Mouse (Mus musculus) CH12.LX (cell line): ENCODE data around the gene Agtpbp1. TPM values are rescaled to one million over a fixed set of nuclear protein-coding genes. Genes with fewer than 3 reads are reported as not detected.

Experiments used
- DNase-seq: peaks from one replicate; pipeline ENCODE4 v3.0.0-alpha.2; 2013; ENCODE audit errors: extremely low read depth
- H3K27ac ChIP-seq: 2 replicates; pipeline ENCODE4 v1.5.1; 2012; ENCODE audit warnings: low read depth, mild to moderate bottlenecking, control low read depth, moderate library complexity; ENCODE audit not compliant: insufficient read depth
- H3K27me3 ChIP-seq: replicated peaks from 2 replicates; pipeline ENCODE3; 2012; ENCODE audit warnings: inconsistent platforms
- H3K36me3 ChIP-seq, 2 experiments: replicated peaks in 1 of 2; 2 replicates each; pipeline versions ENCODE3 to v1.6.1; 2012; ENCODE audit warnings: inconsistent platforms in 1 of 2, low read length in 1 of 2, mild to moderate bottlenecking in 1 of 2, mixed read lengths in 1 of 2, moderate library complexity in 1 of 2; ENCODE audit not compliant: control insufficient read depth in 1 of 2, insufficient read depth in 1 of 2
- H3K4me1 ChIP-seq, 2 experiments: 2 replicates each; pipeline ENCODE4 v1.6.1; 2012; ENCODE audit warnings: inconsistent platforms in 1 of 2, moderate library complexity in 1 of 2; ENCODE audit not compliant: insufficient read depth in 2 of 2, control insufficient read depth in 1 of 2
- H3K4me2 ChIP-seq: 2 replicates; pipeline ENCODE4 v1.6.1; 2012; ENCODE audit warnings: low read depth, mild to moderate bottlenecking, control low read depth; ENCODE audit not compliant: poor library complexity, insufficient read depth, severe bottlenecking
- H3K4me3 ChIP-seq, 3 experiments: fragments of 150-350 bp in 1 of 3; sonication (generic) in 1 of 3; replicated peaks in 1 of 3; 2 replicates each; pipeline versions ENCODE3 to v1.5.1; 2011 to 2012; ENCODE audit warnings: low read depth in 2 of 3, low read length in 2 of 3, mild to moderate bottlenecking in 2 of 3, moderate library complexity in 2 of 3, control low read depth in 1 of 3, improper control_type of control experiment in 1 of 3, inconsistent platforms in 1 of 3, mixed read lengths in 1 of 3; ENCODE audit not compliant: poor library complexity in 1 of 3
- H3K79me2 ChIP-seq: replicated peaks from 2 replicates; pipeline ENCODE4 v1.6.1; 2012; ENCODE audit warnings: mild to moderate bottlenecking, moderate library complexity; ENCODE audit not compliant: control insufficient read depth, poor library complexity, insufficient read depth, severe bottlenecking; ENCODE audit errors: extremely low read depth
- H3K9ac ChIP-seq: 2 replicates; pipeline ENCODE4 v1.6.1; 2012; ENCODE audit warnings: low read depth, mild to moderate bottlenecking, control low read depth, moderate library complexity; ENCODE audit not compliant: insufficient read depth
- H3K9me3 ChIP-seq: replicated peaks from 2 replicates; pipeline ENCODE3; 2012; ENCODE audit warnings: low read length, inconsistent platforms, mixed read lengths
- CHD2 ChIP-seq: IDR thresholded peaks from 2 replicates; pipeline ENCODE4 v1.6.1; 2011; ENCODE audit warnings: low read length, improper control_type of control experiment
- ELF1 ChIP-seq: IDR thresholded peaks from 2 replicates; pipeline ENCODE4 v1.6.1; 2014; ENCODE audit warnings: low read depth, mild to moderate bottlenecking, inconsistent platforms, low read length, improper control_type of control experiment
- EP300 ChIP-seq: IDR thresholded peaks from 2 replicates; pipeline ENCODE4 v1.6.1; 2011; ENCODE audit warnings: low read length, improper control_type of control experiment
- HCFC1 ChIP-seq: IDR thresholded peaks from 2 replicates; pipeline ENCODE4 v1.6.1; 2012; ENCODE audit warnings: low read depth, mild to moderate bottlenecking, inconsistent platforms, low read length, improper control_type of control experiment
- JUND ChIP-seq: conservative IDR thresholded peaks from 2 replicates; pipeline ENCODE4 v1.6.1; 2011; ENCODE audit warnings: low read depth, low read length, improper control_type of control experiment
- MAX ChIP-seq: IDR thresholded peaks from 2 replicates; pipeline ENCODE4 v1.6.1; 2011; ENCODE audit warnings: low read length, improper control_type of control experiment
- MEF2A ChIP-seq: IDR thresholded peaks from 2 replicates; pipeline ENCODE4 v1.6.1; 2014; ENCODE audit warnings: low read depth, mild to moderate bottlenecking, inconsistent platforms, low read length, improper control_type of control experiment, borderline replicate concordance
- MXI1 ChIP-seq: IDR thresholded peaks from 2 replicates; pipeline ENCODE4 v1.6.1; 2011; ENCODE audit warnings: mild to moderate bottlenecking, low read depth, low read length, improper control_type of control experiment
- MYC ChIP-seq: IDR thresholded peaks from 2 replicates; pipeline ENCODE4 v1.6.1; 2011; ENCODE audit warnings: low read depth, mild to moderate bottlenecking, improper control_type of control experiment, low read length
- NRF1 ChIP-seq: IDR thresholded peaks from 2 replicates; pipeline ENCODE4 v1.6.1; 2014; ENCODE audit warnings: low read depth, mild to moderate bottlenecking, inconsistent platforms, low read length, improper control_type of control experiment, moderate library complexity
- PAX5 ChIP-seq: IDR thresholded peaks from 2 replicates; pipeline ENCODE4 v1.6.1; 2012; ENCODE audit warnings: low read length, inconsistent platforms, mixed read lengths
- POLR2A ChIP-seq: IDR thresholded peaks from 2 replicates; pipeline ENCODE4 v1.6.1; 2011; ENCODE audit warnings: low read depth, mild to moderate bottlenecking, improper control_type of control experiment, low read length
- SIN3A ChIP-seq: IDR thresholded peaks from 2 replicates; pipeline ENCODE4 v1.6.1; 2012; ENCODE audit warnings: low read length, improper control_type of control experiment, inconsistent platforms
- TCF12 ChIP-seq: IDR thresholded peaks from 2 replicates; pipeline ENCODE4 v1.6.1; 2014; ENCODE audit warnings: low read depth, mild to moderate bottlenecking, inconsistent platforms, low read length, improper control_type of control experiment
- ZC3H11A ChIP-seq: IDR thresholded peaks from 2 replicates; pipeline ENCODE4 v1.6.1; 2012; ENCODE audit warnings: low read depth, mild to moderate bottlenecking, inconsistent platforms, low read length, improper control_type of control experiment
- ZMIZ1 ChIP-seq: IDR thresholded peaks from 2 replicates; pipeline ENCODE4 v1.6.1; 2012; ENCODE audit warnings: low read depth, mild to moderate bottlenecking, inconsistent platforms, low read length, improper control_type of control experiment
- dilution Hi-C: fragments of 300-500 bp; cut with MboI; formaldehyde crosslinking; loops from 2 replicates; pipeline ENCODE4 v1.14.3; 2020; ENCODE audit warnings: low sequenced_read_pairs; ENCODE audit not compliant: extremely low pct_unique_long_range_greater_than_20kb, extremely low pct_ligation_motif_present
- in situ Hi-C: fragments of 300-500 bp; cut with MboI; formaldehyde crosslinking; loops from 3 replicates; pipeline ENCODE4 v1.14.3; 2019; ENCODE audit warnings: low sequenced_read_pairs, low pct_ligation_motif_present, low pct_unique_long_range_greater_than_20kb, mixed read lengths
- polyA plus RNA-seq: library from polyadenylated mRNA; unstranded; fragments of >175 nt; gene quantifications from 2 replicates; pipeline ENCODE4 v1.2.1, GENCODE M21; 2012; ENCODE audit warnings: low read depth; ENCODE audit not compliant: insufficient read length
- total RNA-seq, 2 experiments: library from RNA; depleted of rRNA; stranded (reverse); fragments of 300-350 nt in 1 of 2; fragments of >200 nt in 1 of 2; gene quantifications; 2 replicates each; pipeline ENCODE4 v1.2.3; 2012 to 2014

Agtpbp1 gene
- total and polyA plus RNA-seq, 3 experiments: 15.7 to 21.5 (median 19.5) TPM

DNA sequence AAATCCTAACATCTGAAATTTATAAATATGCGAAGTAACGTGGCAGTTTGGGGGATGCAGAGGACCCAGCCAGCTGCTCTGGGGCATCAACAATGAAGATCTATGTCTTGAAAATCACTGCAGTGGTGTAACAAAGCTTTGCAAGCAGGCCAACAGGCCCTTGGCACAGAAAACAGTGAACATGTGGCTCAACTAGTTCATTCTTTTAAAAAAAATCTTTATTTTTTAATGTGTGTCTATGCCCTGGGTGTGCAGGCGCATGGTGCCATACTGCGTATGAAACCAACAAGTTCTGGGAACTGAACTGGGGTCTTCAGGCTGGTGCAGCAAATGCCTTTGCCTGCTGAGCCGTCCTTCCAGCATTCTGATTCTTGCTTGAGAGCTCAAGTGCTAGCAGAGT lies 32.7 kb downstream of the Agtpbp1 start:
- H3K4me2 ChIP-seq: no peak overlapping the region
- TF ChIP-seq PAX5 (no peak), SIN3A (no peak), JUND (no peak), ELF1 (no peak), CHD2 (no peak), HCFC1 (no peak), TCF12 (no peak), EP300 (no peak), NRF1 (no peak), MEF2A (no peak), POLR2A (no peak), MXI1 (no peak), ZC3H11A (no peak)
- H3K9me3 ChIP-seq: no peaks in the 10 kb centered on the region
- H3K27ac ChIP-seq: no peak overlapping the region
- in situ Hi-C loops: no loop called here
- H3K79me2 ChIP-seq: no peaks in the 10 kb centered on the region
- peaks cover 11 to 25% of the 10 kb centered on the region in 2 experiments for H3K4me1 ChIP-seq
- H3K27me3 ChIP-seq: no peaks in the 10 kb centered on the region
- peaks cover 0 to 3% of the 10 kb centered on the region in 2 experiments for H3K36me3 ChIP-seq
- H3K4me3 ChIP-seq: no peak overlapping the region
- dilution Hi-C loops: no loop called here
- no peak for DNase-seq
- no peak overlapping the region for H3K9ac ChIP-seq

DNA sequence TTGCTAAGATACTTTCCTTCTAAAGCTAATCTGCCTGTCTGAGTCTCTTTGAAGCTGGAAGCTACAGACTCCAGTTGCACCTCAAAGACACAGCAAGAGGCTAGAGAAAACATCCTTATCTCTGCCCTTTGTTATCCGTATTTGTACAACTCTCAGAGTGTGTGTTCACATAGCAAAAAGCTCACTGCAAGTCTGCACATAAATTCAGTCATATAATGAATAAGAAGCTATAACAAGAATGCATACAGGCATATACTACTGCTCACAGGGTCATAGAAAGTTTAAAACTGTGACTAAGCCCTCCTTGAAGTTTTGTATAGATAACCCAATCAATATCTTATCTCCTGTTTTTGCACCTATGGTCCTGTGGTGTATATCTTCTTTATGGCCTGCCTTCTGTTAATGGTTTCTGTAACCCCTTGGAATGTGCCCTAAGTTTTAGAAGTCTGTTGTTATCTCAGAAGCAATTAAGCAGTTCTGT lies 35.7 kb downstream of the Agtpbp1 start:
- TF ChIP-seq MYC: no peak
- no peak for TF ChIP-seq TCF12
- TF ChIP-seq ZMIZ1: no peak
- no peak for TF ChIP-seq PAX5
- TF ChIP-seq CHD2: no peak
- TF ChIP-seq MAX: no peak
- H3K36me3 ChIP-seq: peaks cover 0 to 9% of the 10 kb centered on the region in 2 experiments
- H3K9me3 ChIP-seq: no peaks in the 10 kb centered on the region
- H3K4me1 ChIP-seq: peaks cover 5 to 10% of the 10 kb centered on the region in 2 experiments; a peak in 2 of 4 replicates
- no peak overlapping the region for H3K4me2 ChIP-seq
- H3K27me3 ChIP-seq: no peaks in the 10 kb centered on the region
- no peak overlapping the region for H3K4me3 ChIP-seq
- DNase-seq: no peak
- dilution Hi-C loops: no loop called here
- no peak overlapping the region for H3K27ac ChIP-seq
- in situ Hi-C loops: no loop called here
- H3K9ac ChIP-seq: no peak overlapping the region
- H3K79me2 ChIP-seq: no peaks in the 10 kb centered on the region
